ENCODE assay signal across 7 mouse cellular contexts in genomic region chr4:33924234-33924888, GRCm38 (mm10). TPM values are rescaled to one million over a fixed set of nuclear protein-coding genes. Genes with fewer than 3 reads are reported as not detected.
A peak's percentile ranks its signal among the peaks of the same experiment; 100 is the strongest.
DNase-seq lines count a peak whose midpoint lies in the region; ATAC-seq lines count a peak whose summit lies in the region.

Gene Cnr1, plus strand, starts transcription at chr4:33924593.

- under 1% methylated on average over 70 of the region's 77 CpGs for WGBS in intestine, embryonic 16.5 days

- H3K27me3 ChIP-seq in intestine, embryonic 16.5 days (replicated peaks; ENCODE audit: control insufficient read depth, insufficient read depth, low read length) = peaks cover 18% of the 10 kb centered on the region; the same call in 1 of the 2 replicates

- H3K4me3 ChIP-seq in intestine, embryonic 16.5 days (ENCODE audit: low read length) = peak within 1 kb of the TSS; percentile 67

- peak; percentile 58 to 60 for DNase-seq in adrenal gland, postnatal 4 days (ENCODE audit: low spot score in 2 of 2)
- DNase-seq in embryo, embryonic 9.5 days (ENCODE audit: extremely low spot score) = peak; percentile 87
- DNase-seq in left cerebral cortex, postnatal 25 days (ENCODE audit: low spot score in 2 of 2) = peak; percentile 74 to 79
- DNase-seq in mesoderm, embryonic 11.5 days (ENCODE audit: low read depth, low spot score) = peak; percentile 79
- DNase-seq in right cerebral cortex, postnatal 4 days = peak; percentile 74

- no peaks in the 10 kb centered on the region for H3K36me3 ChIP-seq in intestine, embryonic 16.5 days (ENCODE audit: control insufficient read depth, insufficient read depth, low read length)

- H3K9ac ChIP-seq in intestine, embryonic 16.5 days (ENCODE audit: low read depth, low read length) = peak within 1 kb of the TSS; percentile 72

- intact Hi-C loops in left cerebral cortex, postnatal 25 days (cut with DNase I) = loop anchor here (5.0 to 10.0 kb wide), 4 partner anchors 130 to 527 kb away; no protein-coding TSS in a partner anchor

- H3K4me1 ChIP-seq in intestine, embryonic 16.5 days (ENCODE audit: control insufficient read depth, insufficient read depth, low read length) = peaks cover 9% of the 10 kb centered on the region; the same call in 1 of the 2 replicates

- peak; percentile 72 for ATAC-seq in granulocyte monocyte progenitor cell, adult 5-6 weeks (replicated peaks; ENCODE audit: poor library complexity, severe bottlenecking)
- peak; percentile 95 for ATAC-seq in intestine, embryonic 16.5 days

- no peaks in the 10 kb centered on the region for H3K9me3 ChIP-seq in intestine, embryonic 16.5 days (ENCODE audit: control insufficient read depth, low read length)

- peak within 1 kb of the TSS; percentile 83 for H3K27ac ChIP-seq in intestine, embryonic 16.5 days (ENCODE audit: low read length)

- H3K4me2 ChIP-seq in intestine, embryonic 16.5 days (ENCODE audit: low read depth, low read length) = peak within 1 kb of the TSS; percentile 96

RNA-seq across cellular contexts. Expression of gene Cnr1, which starts in this region (rescaled TPM):
- 10 to 100 TPM; 31.5 to 40.7 TPM for total RNA-seq in adrenal gland, postnatal 4 days (2021)
- total RNA-seq in granulocyte monocyte progenitor cell, adult 5-6 weeks (2014; fragmentation: Nextera tagmentation) = not detected in 2 replicates
- total RNA-seq in granulocyte monocyte progenitor cell, adult 5-6 weeks (2017) = not detected in 2 replicates
- 3.6 and 3.9 TPM in 2 replicates for polyA plus RNA-seq in intestine, embryonic 16.5 days (2015; fragmentation: Nextera tagmentation; extraction: Ambion mirVana)
- total RNA-seq in left cerebral cortex, postnatal 25 days (2021) = 100 to 1,000 TPM; 121 to 128 TPM

Comparison
In these comparisons a context has a peak if more than half of its experiments do, and no peak if none do; other contexts are left out.
1. Peak in every context shown above with its lines: DNase-seq, ATAC-seq, H3K4me3 ChIP-seq and H3K27ac ChIP-seq.
2. RNA of gene Cnr1 (total RNA-seq): 121 to 128 TPM in left cerebral cortex, postnatal 25 days and 31.5 to 40.7 TPM in adrenal gland, postnatal 4 days; not detected in granulocyte monocyte progenitor cell, adult 5-6 weeks; every median in the first group is over 10 times any median in the second.
3. Peak in ATAC-seq in granulocyte monocyte progenitor cell, adult 5-6 weeks; RNA of the gene not detected or under 1 TPM.